26 mouse cellular contexts compared by ENCODE assay signal in genomic region chr17:85514396-85514795, GRCm38 (mm10).
"Had no signal": no experiment of that assay in that cellular context is flagged by ENCODE, and none has a peak within 500 bp of the region (broad histone marks: within the 10 kb centered on the region; RNA-seq: fewer than 3 reads in every experiment).

No protein-coding gene starts in this region.

- H3K27me3 ChIP-seq: heart, embryonic 12.5 days; hindbrain, embryonic 12.5 days; intestine, embryonic 15.5 days; limb, embryonic 15.5 days; liver, embryonic 13.5 days; liver, embryonic 15.5 days had no signal

- H3K4me1 ChIP-seq: heart, embryonic 12.5 days; hindbrain, embryonic 12.5 days; intestine, embryonic 15.5 days; limb, embryonic 13.5 days; limb, embryonic 15.5 days; liver, embryonic 13.5 days; liver, embryonic 15.5 days had no signal

- H3K36me3 ChIP-seq: heart, embryonic 12.5 days; hindbrain, embryonic 10.5 days; hindbrain, embryonic 12.5 days; intestine, embryonic 15.5 days; limb, embryonic 13.5 days; limb, embryonic 15.5 days; liver, embryonic 13.5 days; liver, embryonic 15.5 days had no signal

- DNase-seq: gastrocnemius, adult 2 months; gastrocnemius, postnatal 10 days; gastrocnemius, postnatal 25 days; heart, adult 2 months; heart, postnatal 14 days; heart, postnatal 4 days; kidney, adult 18-20 months; kidney, adult 8-10 months; kidney, postnatal 10 days; kidney, postnatal 25 days; kidney, postnatal 4 days; liver, embryonic 13.5 days; lung, adult 18-20 months had no signal

- H3K9me3 ChIP-seq: heart, embryonic 12.5 days; hindbrain, embryonic 10.5 days; hindbrain, embryonic 12.5 days; intestine, embryonic 15.5 days; limb, embryonic 13.5 days; limb, embryonic 15.5 days; liver, embryonic 13.5 days; liver, embryonic 15.5 days had no signal

- ATAC-seq: hindbrain, embryonic 16.5 days; inflammation-experienced regulatory T-cells, adult 6 months; intestine, embryonic 15.5 days; intestine, postnatal 0 days had no signal

- H3K9ac ChIP-seq: heart, embryonic 12.5 days; hindbrain, embryonic 12.5 days; hindbrain, embryonic 14.5 days; intestine, embryonic 15.5 days; limb, embryonic 13.5 days; limb, embryonic 15.5 days; liver, embryonic 13.5 days; liver, embryonic 15.5 days had no signal

- H3K27ac ChIP-seq: gastrocnemius, adult 2 months; heart, adult 2 months; hindbrain, embryonic 10.5 days; hindbrain, embryonic 12.5 days; hindbrain, embryonic 14.5 days; intestine, embryonic 15.5 days; layer of hippocampus, adult 2 months; left cerebral cortex, adult 2 months; limb, embryonic 13.5 days; limb, embryonic 15.5 days; liver, embryonic 13.5 days; liver, embryonic 15.5 days had no signal

- H3K4me3 ChIP-seq: gastrocnemius, adult 2 months; heart, adult 2 months; heart, embryonic 12.5 days; hindbrain, embryonic 10.5 days; hindbrain, embryonic 12.5 days; intestine, embryonic 15.5 days; layer of hippocampus, adult 2 months; left cerebral cortex, adult 2 months; limb, embryonic 13.5 days; limb, embryonic 15.5 days; liver, embryonic 13.5 days; liver, embryonic 15.5 days had no signal

- H3K4me2 ChIP-seq: heart, embryonic 12.5 days; hindbrain, embryonic 12.5 days; hindbrain, embryonic 14.5 days; intestine, embryonic 15.5 days; limb, embryonic 13.5 days; limb, embryonic 15.5 days; liver, embryonic 13.5 days; liver, embryonic 15.5 days had no signal
